Mouse (Mus musculus): ENCODE measurements at regions not wholly inside any gene's neighbourhood (a gene's known extent, or its start where the extent isn't known, plus 50 kb on each side); places are given as distances from the start of the nearest gene placed in this dataset.

DNA sequence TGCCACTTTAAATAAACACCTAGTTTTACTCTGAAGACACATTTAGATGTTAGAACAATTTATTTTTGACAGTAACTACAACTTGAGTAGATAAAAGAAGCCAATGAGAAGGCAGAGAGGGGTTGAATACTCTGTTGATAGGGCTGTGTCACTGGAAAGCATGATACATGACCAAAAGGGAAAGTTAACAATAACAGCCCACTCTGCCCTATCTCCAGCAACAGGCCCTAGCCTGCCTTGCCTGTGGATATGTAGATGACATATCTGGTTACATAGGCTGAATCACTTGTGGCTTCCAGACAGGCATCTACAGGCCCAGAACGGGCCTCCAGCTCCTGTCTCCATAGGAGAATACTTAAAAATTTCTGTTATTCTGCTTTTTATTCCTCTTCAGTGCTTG, 61.6 kb upstream of the C1galt1 start (continued):
- TF ChIP-seq USF2 (IDR thresholded peaks at IDR 0.05; ENCODE audit: borderline replicate concordance in 1 of 2, insufficient read depth in 1 of 2, low read depth in 1 of 2, low read length in 2 of 2) (no peak), ZKSCAN1 (IDR thresholded peaks at IDR 0.05; ENCODE audit: low read depth, low read length) (no peak), GABPA (IDR thresholded peaks at IDR 0.05; ENCODE audit: low read depth, low read length) (no peak), ELF1 (IDR thresholded peaks at IDR 0.05; ENCODE audit: low read depth, low read length) (no peak), POLR2AphosphoS5 (IDR thresholded peaks at IDR 0.05; ENCODE audit: borderline replicate concordance, low read depth, low read length) (no peak), POLR2A (IDR thresholded peaks at IDR 0.05; ENCODE audit: control insufficient read depth in 1 of 2, insufficient read depth in 1 of 2, low read depth in 1 of 2, low read length in 2 of 2, poor library complexity in 1 of 2) (no peak), POLR2AphosphoS2 (IDR thresholded peaks at IDR 0.05; ENCODE audit: low read length) (no peak), NELFE (IDR thresholded peaks at IDR 0.05; ENCODE audit: low read depth, low read length) (no peak), NRF1 (IDR thresholded peaks at IDR 0.05; ENCODE audit: insufficient read depth, low read depth, low read length, poor library complexity, severe bottlenecking) (no peak), MXI1 (IDR thresholded peaks at IDR 0.05; ENCODE audit: low read depth, low read length) (peak; percentile 66; the same call in 1 of the 2 replicates), MYC (IDR thresholded peaks at IDR 0.05; ENCODE audit: low read depth, low read length) (no peak), UBTF (IDR thresholded peaks at IDR 0.05; ENCODE audit: borderline replicate concordance, insufficient read depth, low read depth, low read length) (no peak), TCF12 (IDR thresholded peaks at IDR 0.05; ENCODE audit: low read depth, low read length) (peak; percentile 92), MAFK (IDR thresholded peaks at IDR 0.05; ENCODE audit: borderline replicate concordance, low read depth, low read length) (no peak), MAX (IDR thresholded peaks at IDR 0.05; ENCODE audit: low read length) (0 out of 2 replicates have a peak, but pooled peaks have one; percentile 31), E2F4 (IDR thresholded peaks at IDR 0.05; ENCODE audit: borderline replicate concordance, low read depth, low read length) (no peak), JUND (IDR thresholded peaks at IDR 0.05; ENCODE audit: low read depth, low read length) (no peak)

DNA sequence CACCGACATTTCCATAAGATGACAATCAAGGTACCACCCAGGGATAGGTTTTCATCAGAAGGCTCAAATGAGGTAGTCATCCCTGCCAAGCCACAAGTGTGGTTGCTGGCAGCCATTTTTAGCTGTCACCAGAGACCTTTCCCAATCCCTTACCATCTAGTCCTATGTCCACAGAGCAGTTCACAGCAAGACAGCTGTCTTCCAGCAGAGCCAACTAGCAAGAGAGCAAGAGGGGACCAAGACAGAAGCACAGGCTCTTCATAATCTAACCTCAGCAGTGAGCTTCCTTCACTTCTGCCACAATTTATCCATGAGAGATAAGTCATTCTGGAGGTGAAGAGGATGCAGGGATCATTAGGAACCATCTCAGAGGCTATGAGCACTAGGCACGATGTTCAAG, 64.7 kb upstream of the C1galt1 start:
- peaks cover 0 to 24% of the 10 kb centered on the region in 2 experiments; a peak in 2 of 4 replicates for H3K36me3 ChIP-seq (ENCODE audit: control insufficient read depth in 1 of 2, insufficient read depth in 2 of 2, low read length in 2 of 2)
- no peak overlapping the region for H3K9ac ChIP-seq (ENCODE audit: control insufficient read depth, low read depth, low read length, poor library complexity, severe bottlenecking)
- H3K4me3 ChIP-seq (ENCODE audit: control insufficient read depth in 1 of 2, insufficient read depth in 1 of 2, low read depth in 2 of 2, low read length in 2 of 2): no peak overlapping the region
- no peaks in the 10 kb centered on the region for H3K9me3 ChIP-seq (replicated peaks; ENCODE audit: insufficient read depth, low read length)
- no peak overlapping the region for H3K27ac ChIP-seq (ENCODE audit: control insufficient read depth, low read depth, low read length)
- no peaks in the 10 kb centered on the region for H3K79me2 ChIP-seq (ENCODE audit: control insufficient read depth, insufficient read depth, low read length, poor library complexity)
- DNase-seq (ENCODE audit: low read depth, low spot score): peak; percentile 16
- TF ChIP-seq MAZ (IDR thresholded peaks at IDR 0.05; ENCODE audit: low read depth, low read length): no peak
- TF ChIP-seq ZNF384 (IDR thresholded peaks at IDR 0.05; ENCODE audit: low read depth, low read length): no peak
- no peak for TF ChIP-seq MXI1 (IDR thresholded peaks at IDR 0.05; ENCODE audit: low read depth, low read length)
- no peak for TF ChIP-seq POLR2A (IDR thresholded peaks at IDR 0.05; ENCODE audit: control insufficient read depth in 1 of 2, insufficient read depth in 1 of 2, low read depth in 1 of 2, low read length in 2 of 2, poor library complexity in 1 of 2)
- no peak for TF ChIP-seq HCFC1 (IDR thresholded peaks at IDR 0.05; ENCODE audit: low read depth, low read length)
- TF ChIP-seq POLR2AphosphoS5 (IDR thresholded peaks at IDR 0.05; ENCODE audit: borderline replicate concordance, low read depth, low read length): no peak
- no peak for TF ChIP-seq USF1 (IDR thresholded peaks at IDR 0.05; ENCODE audit: low read depth, low read length)
- TF ChIP-seq MYC (IDR thresholded peaks at IDR 0.05; ENCODE audit: low read depth, low read length): no peak
- H3K27me3 ChIP-seq (ENCODE audit: control insufficient read depth in 1 of 2, insufficient read depth in 2 of 2, low read length in 2 of 2): no peaks in the 10 kb centered on the region
- H3K4me1 ChIP-seq (ENCODE audit: control insufficient read depth in 1 of 2, insufficient read depth in 2 of 2, low read length in 2 of 2): peaks cover 2 to 13% of the 10 kb centered on the region in 2 experiments; a peak in 2 of 4 replicates
